Mouse (Mus musculus): ENCODE measurements around the gene 1810010D01Rik. TPM values are rescaled to one million over a fixed set of nuclear protein-coding genes. Genes with fewer than 3 reads are reported as not detected.

Gene 1810010D01Rik
- polyA plus RNA-seq, 1 experiment from 2014 or later = 0.21 TPM

GRCm38 (mm10) chr7:145240929-145241328 lies 33.0 kb upstream of the 1810010D01Rik start:
- Histone ChIP-seq H3K9ac (ENCODE audit: low read length) (no peak overlapping the region), H3K4me2 (ENCODE audit: low read depth, low read length, severe bottlenecking) (no peak overlapping the region), H3K4me3 (ENCODE audit: low read depth, low read length) (no peak overlapping the region), H3K4me1 (replicated peaks; ENCODE audit: control insufficient read depth, insufficient read depth, low read length) (peaks cover 2% of the 10 kb centered on the region; the same call in 1 of the 2 replicates), H3K36me3 (ENCODE audit: control insufficient read depth, insufficient read depth, low read length) (no peaks in the 10 kb centered on the region), H3K9me3 (ENCODE audit: control insufficient read depth, low read length) (no peaks in the 10 kb centered on the region), H3K27ac (ENCODE audit: low read depth, low read length) (no peak overlapping the region), H3K27me3 (ENCODE audit: control insufficient read depth, insufficient read depth, low read length) (no peaks in the 10 kb centered on the region)
- WGBS = 89% methylated on average over 4 of the region's 4 CpGs
- ATAC-seq (replicated peaks; ENCODE audit: low FRiP score) (no peak), DNase-seq (ENCODE audit: low spot score) (no peak)

- Histone ChIP-seq H3K36me3 (ENCODE audit: control insufficient read depth, insufficient read depth, low read length) (no peaks in the 10 kb centered on the region), H3K9ac (ENCODE audit: low read length) (no peak overlapping the region), H3K27me3 (ENCODE audit: control insufficient read depth, insufficient read depth, low read length) (no peaks in the 10 kb centered on the region), H3K4me2 (ENCODE audit: low read depth, low read length, severe bottlenecking) (no peak overlapping the region), H3K27ac (ENCODE audit: low read depth, low read length) (no peak overlapping the region), H3K9me3 (ENCODE audit: control insufficient read depth, low read length) (no peaks in the 10 kb centered on the region), H3K4me1 (replicated peaks; ENCODE audit: control insufficient read depth, insufficient read depth, low read length) (peaks cover 2% of the 10 kb centered on the region; the same call in 1 of the 2 replicates), H3K4me3 (ENCODE audit: low read depth, low read length) (no peak overlapping the region)
- 85% methylated on average over 8 of the region's 8 CpGs for WGBS
- DNase-seq (ENCODE audit: low spot score) (no peak), ATAC-seq (replicated peaks; ENCODE audit: low FRiP score) (no peak)
Observed at GRCm38 (mm10) chr7:145239736-145240505, 32.0 kb upstream of the 1810010D01Rik start.

- Histone ChIP-seq H3K9ac (ENCODE audit: low read length) (no peak overlapping the region), H3K27ac (ENCODE audit: low read depth, low read length) (no peak overlapping the region), H3K4me1 (replicated peaks; ENCODE audit: control insufficient read depth, insufficient read depth, low read length) (peaks cover 2% of the 10 kb centered on the region; the same call in 1 of the 2 replicates), H3K4me2 (ENCODE audit: low read depth, low read length, severe bottlenecking) (no peak overlapping the region), H3K36me3 (ENCODE audit: control insufficient read depth, insufficient read depth, low read length) (no peaks in the 10 kb centered on the region), H3K9me3 (ENCODE audit: control insufficient read depth, low read length) (no peaks in the 10 kb centered on the region), H3K27me3 (ENCODE audit: control insufficient read depth, insufficient read depth, low read length) (no peaks in the 10 kb centered on the region), H3K4me3 (ENCODE audit: low read depth, low read length) (no peak overlapping the region)
- WGBS = 75% methylated on average over 6 of the region's 6 CpGs
- ATAC-seq (replicated peaks; ENCODE audit: low FRiP score) (no peak), DNase-seq (ENCODE audit: low spot score) (no peak)
Observed at GRCm38 (mm10) chr7:145239145-145239544, 31.2 kb upstream of the 1810010D01Rik start.

- ATAC-seq (replicated peaks; ENCODE audit: low FRiP score) (no peak), DNase-seq (ENCODE audit: low spot score) (no peak)
- H3K9ac ChIP-seq (ENCODE audit: low read length) = no peak overlapping the region
- H3K4me2 ChIP-seq (ENCODE audit: low read depth, low read length, severe bottlenecking) = no peak overlapping the region
- H3K27ac ChIP-seq (ENCODE audit: low read depth, low read length) = no peak overlapping the region
- no peaks in the 10 kb centered on the region for H3K27me3 ChIP-seq (ENCODE audit: control insufficient read depth, insufficient read depth, low read length)
- H3K4me3 ChIP-seq (ENCODE audit: low read depth, low read length) = no peak overlapping the region
- no peaks in the 10 kb centered on the region for H3K36me3 ChIP-seq (ENCODE audit: control insufficient read depth, insufficient read depth, low read length)
- H3K4me1 ChIP-seq (replicated peaks; ENCODE audit: control insufficient read depth, insufficient read depth, low read length) = 0 out of 2 replicates have a peak, but pooled peaks cover 2% of the 10 kb centered on the region
- 84% methylated on average over 10 of the region's 10 CpGs for WGBS
- no peaks in the 10 kb centered on the region for H3K9me3 ChIP-seq (ENCODE audit: control insufficient read depth, low read length)
Observed at GRCm38 (mm10) chr7:145234841-145235790, 27.2 kb upstream of the 1810010D01Rik start.

GRCm38 (mm10) chr7:145231659-145232058 lies 23.7 kb upstream of the 1810010D01Rik start:
- Histone ChIP-seq H3K36me3 (ENCODE audit: control insufficient read depth, insufficient read depth, low read length) (no peaks in the 10 kb centered on the region), H3K4me2 (ENCODE audit: low read depth, low read length, severe bottlenecking) (no peak overlapping the region), H3K27me3 (ENCODE audit: control insufficient read depth, insufficient read depth, low read length) (no peaks in the 10 kb centered on the region), H3K27ac (ENCODE audit: low read depth, low read length) (no peak overlapping the region), H3K4me1 (replicated peaks; ENCODE audit: control insufficient read depth, insufficient read depth, low read length) (0 out of 2 replicates have a peak, but pooled peaks cover 2% of the 10 kb centered on the region), H3K4me3 (ENCODE audit: low read depth, low read length) (no peak overlapping the region), H3K9ac (ENCODE audit: low read length) (no peak overlapping the region), H3K9me3 (ENCODE audit: control insufficient read depth, low read length) (no peaks in the 10 kb centered on the region)
- DNase-seq (ENCODE audit: low spot score) (no peak), ATAC-seq (replicated peaks; ENCODE audit: low FRiP score) (no peak)
- WGBS = 85% methylated on average over 9 of the region's 9 CpGs

GRCm38 (mm10) chr7:145226641-145227040 lies 18.7 kb upstream of the 1810010D01Rik start:
- H3K9ac ChIP-seq (ENCODE audit: low read length) = no peak overlapping the region
- no peaks in the 10 kb centered on the region for H3K36me3 ChIP-seq (ENCODE audit: control insufficient read depth, insufficient read depth, low read length)
- 0 out of 2 replicates have a peak, but pooled peaks cover 2% of the 10 kb centered on the region for H3K4me1 ChIP-seq (replicated peaks; ENCODE audit: control insufficient read depth, insufficient read depth, low read length)
- DNase-seq (ENCODE audit: low spot score) (no peak), ATAC-seq (replicated peaks; ENCODE audit: low FRiP score) (no peak)
- no peaks in the 10 kb centered on the region for H3K9me3 ChIP-seq (ENCODE audit: control insufficient read depth, low read length)
- no peak overlapping the region for H3K4me3 ChIP-seq (ENCODE audit: low read depth, low read length)
- H3K27ac ChIP-seq (ENCODE audit: low read depth, low read length) = no peak overlapping the region
- WGBS = 90% methylated on average over 6 of the region's 6 CpGs
- H3K4me2 ChIP-seq (ENCODE audit: low read depth, low read length, severe bottlenecking) = no peak overlapping the region
- no peaks in the 10 kb centered on the region for H3K27me3 ChIP-seq (ENCODE audit: control insufficient read depth, insufficient read depth, low read length)

GRCm38 (mm10) chr7:145225626-145226025 lies 17.7 kb upstream of the 1810010D01Rik start:
- Histone ChIP-seq H3K4me1 (replicated peaks; ENCODE audit: control insufficient read depth, insufficient read depth, low read length) (0 out of 2 replicates have a peak, but pooled peaks cover 2% of the 10 kb centered on the region), H3K27me3 (ENCODE audit: control insufficient read depth, insufficient read depth, low read length) (no peaks in the 10 kb centered on the region), H3K4me2 (ENCODE audit: low read depth, low read length, severe bottlenecking) (no peak overlapping the region), H3K36me3 (ENCODE audit: control insufficient read depth, insufficient read depth, low read length) (no peaks in the 10 kb centered on the region), H3K9me3 (ENCODE audit: control insufficient read depth, low read length) (no peaks in the 10 kb centered on the region), H3K27ac (ENCODE audit: low read depth, low read length) (no peak overlapping the region), H3K4me3 (ENCODE audit: low read depth, low read length) (no peak overlapping the region), H3K9ac (ENCODE audit: low read length) (no peak overlapping the region)
- no peak for DNase-seq (ENCODE audit: low spot score)
- no peak for ATAC-seq (replicated peaks; ENCODE audit: low FRiP score)
- 91% methylated on average over 6 of the region's 6 CpGs for WGBS

GRCm38 (mm10) chr7:145221841-145222689 lies 14.1 kb upstream of the 1810010D01Rik start:
- Histone ChIP-seq H3K4me2 (ENCODE audit: low read depth, low read length, severe bottlenecking) (no peak overlapping the region), H3K36me3 (ENCODE audit: control insufficient read depth, insufficient read depth, low read length) (no peaks in the 10 kb centered on the region), H3K4me3 (ENCODE audit: low read depth, low read length) (no peak overlapping the region), H3K9me3 (ENCODE audit: control insufficient read depth, low read length) (no peaks in the 10 kb centered on the region), H3K9ac (ENCODE audit: low read length) (no peak overlapping the region), H3K27me3 (ENCODE audit: control insufficient read depth, insufficient read depth, low read length) (no peaks in the 10 kb centered on the region), H3K4me1 (replicated peaks; ENCODE audit: control insufficient read depth, insufficient read depth, low read length) (no peaks in the 10 kb centered on the region), H3K27ac (ENCODE audit: low read depth, low read length) (no peak overlapping the region)
- ATAC-seq (replicated peaks; ENCODE audit: low FRiP score) = no peak; the same call in 1 of the 2 replicates
- 54% methylated on average over 2 of the region's 2 CpGs for WGBS
- no peak for DNase-seq (ENCODE audit: low spot score)

All from forebrain, embryonic 11.5 days (tissue).